Comparison of ENCODE assay signal across 8 mouse cellular contexts in genomic region chr2:64948418-64949169, GRCm38 (mm10).
DNase-seq lines count a peak whose midpoint lies in the region; TF ChIP-seq lines count a peak whose summit lies in the region.

No protein-coding gene starts in this region.

- H3K27me3 ChIP-seq in cerebellum, adult 2 months (ENCODE audit: control insufficient read depth, insufficient read depth, low read length) = no peaks in the 10 kb centered on the region

- peak; percentile 38; the same call in 1 of the 2 replicates for TF ChIP-seq CTCF in cerebellum, adult 2 months (IDR thresholded peaks at IDR 0.05; ENCODE audit: borderline replicate concordance, insufficient read depth, low read depth, low read length)

- peak in 1 of 2 experiments; percentile 12 for DNase-seq in cerebellum, adult 2 months
- no peak for DNase-seq in cerebellum, adult 11 months
- peak; percentile 53 for DNase-seq in ZHBTc4 (ENCODE audit: low read depth, low spot score)
- DNase-seq in frontal cortex, adult 2 months (ENCODE audit: extremely low spot score in 1 of 2, low spot score in 1 of 2) = peak; percentile 33 to 75
- peak; percentile 55 to 61 for DNase-seq in kidney, postnatal 4 days
- peak; percentile 55 for DNase-seq in lung, postnatal 10 days
- peak; percentile 35 for DNase-seq in right cerebral cortex, postnatal 14 days
- no peak for DNase-seq in thymus, postnatal 25 days

- 84% methylated on average over 12 of the region's 12 CpGs for WGBS in cerebellum, adult 2 months

- no peak overlapping the region for H3K4me3 ChIP-seq in cerebellum, adult 2 months (replicated peaks; ENCODE audit: insufficient read depth, low read depth, low read length)

- TF ChIP-seq POLR2A in cerebellum, adult 2 months (IDR thresholded peaks at IDR 0.05; ENCODE audit: borderline replicate concordance, insufficient read depth, low read length) = no peak

- no peak overlapping the region for H3K27ac ChIP-seq in cerebellum, adult 2 months (ENCODE audit: insufficient read depth, low read length)

- no peaks in the 10 kb centered on the region for H3K4me1 ChIP-seq in cerebellum, adult 2 months (ENCODE audit: control insufficient read depth, insufficient read depth, low read length)

Comparison
In these comparisons a context has a peak if more than half of its experiments do, and no peak if none do; other contexts are left out.
1. DNase-seq: peak in ZHBTc4 (single experiment), frontal cortex, adult 2 months (2 of 2), kidney, postnatal 4 days (2 of 2), lung, postnatal 10 days (single experiment) and right cerebral cortex, postnatal 14 days (single experiment); none in cerebellum, adult 11 months (single experiment) and thymus, postnatal 25 days (single experiment).